Mouse (Mus musculus): ENCODE data around the gene Grm3. TPM values are rescaled to one million over a fixed set of nuclear protein-coding genes. Genes with fewer than 3 reads are reported as not detected.

Gene Grm3
- polyA plus RNA-seq, 1 experiment, result not detected

GRCm38 (mm10) chr5:9638612-9639011 is 86.4 kb downstream of the Grm3 start:
- Histone ChIP-seq H3K4me2 (ENCODE audit: low read depth) (no peak overlapping the region), H3K27me3 (ENCODE audit: control insufficient read depth, insufficient read depth, insufficient read length) (no peaks in the 10 kb centered on the region), H3ac (ENCODE audit: control insufficient read depth, insufficient read length) (no peak overlapping the region), H3K79me2 (ENCODE audit: control insufficient read depth, insufficient read depth) (no peaks in the 10 kb centered on the region), H3K36me3 (ENCODE audit: control insufficient read depth, insufficient read depth) (no peaks in the 10 kb centered on the region), H3K4me3 (no peak overlapping the region)
- TF ChIP-seq USF1 (IDR thresholded peaks at IDR 0.05; ENCODE audit: low read depth), result no peak
- no peak for TF ChIP-seq MYOD1 (IDR thresholded peaks at IDR 0.05; ENCODE audit: control insufficient read depth in 1 of 3, insufficient read length in 2 of 3, low read depth in 2 of 3)
- no peak for TF ChIP-seq REST (IDR thresholded peaks at IDR 0.05; ENCODE audit: insufficient read depth, insufficient read length)
- TF ChIP-seq TCF3 (IDR thresholded peaks at IDR 0.05; ENCODE audit: insufficient read length, low read depth), result no peak
- TF ChIP-seq POLR2A (IDR thresholded peaks at IDR 0.05; ENCODE audit: insufficient read length, low read depth), result no peak
- no peak for TF ChIP-seq TCF12 (IDR thresholded peaks at IDR 0.05; ENCODE audit: insufficient read depth, poor library complexity, severe bottlenecking)
- TF ChIP-seq CEBPB (IDR thresholded peaks at IDR 0.05; ENCODE audit: insufficient read depth, poor library complexity, severe bottlenecking), result no peak
- no peak for TF ChIP-seq MYOG (IDR thresholded peaks at IDR 0.05; ENCODE audit: control insufficient read depth in 1 of 3, insufficient read depth in 1 of 3, insufficient read length in 2 of 3, low read depth in 2 of 3)
- no peak for TF ChIP-seq SRF (IDR thresholded peaks at IDR 0.05; ENCODE audit: control insufficient read depth, insufficient read length, low read depth)
- no peak for TF ChIP-seq POLR2AphosphoS2 (IDR thresholded peaks at IDR 0.05; ENCODE audit: insufficient read length, low read depth)
- TF ChIP-seq MAX (IDR thresholded peaks at IDR 0.05; ENCODE audit: low read depth), result no peak
- TF ChIP-seq E2F4 (IDR thresholded peaks at IDR 0.05; ENCODE audit: insufficient read depth), result no peak

- H3K79me2 ChIP-seq (ENCODE audit: control insufficient read depth, insufficient read depth), result no peaks in the 10 kb centered on the region
- no peaks in the 10 kb centered on the region for H3K36me3 ChIP-seq (ENCODE audit: control insufficient read depth, insufficient read depth)
- TF ChIP-seq POLR2AphosphoS2 (IDR thresholded peaks at IDR 0.05; ENCODE audit: insufficient read length, low read depth), result no peak
- TF ChIP-seq CEBPB (IDR thresholded peaks at IDR 0.05; ENCODE audit: insufficient read depth, poor library complexity, severe bottlenecking), result no peak
- TF ChIP-seq TCF3 (IDR thresholded peaks at IDR 0.05; ENCODE audit: insufficient read length, low read depth), result no peak
- TF ChIP-seq E2F4 (IDR thresholded peaks at IDR 0.05; ENCODE audit: insufficient read depth), result no peak
- TF ChIP-seq MYOD1 (IDR thresholded peaks at IDR 0.05; ENCODE audit: control insufficient read depth in 1 of 3, insufficient read length in 2 of 3, low read depth in 2 of 3), result no peak
- no peak for TF ChIP-seq POLR2A (IDR thresholded peaks at IDR 0.05; ENCODE audit: insufficient read length, low read depth)
- no peak for TF ChIP-seq TCF12 (IDR thresholded peaks at IDR 0.05; ENCODE audit: insufficient read depth, poor library complexity, severe bottlenecking)
- TF ChIP-seq MYOG (IDR thresholded peaks at IDR 0.05; ENCODE audit: control insufficient read depth in 1 of 3, insufficient read depth in 1 of 3, insufficient read length in 2 of 3, low read depth in 2 of 3), result no peak
- TF ChIP-seq SRF (IDR thresholded peaks at IDR 0.05; ENCODE audit: control insufficient read depth, insufficient read length, low read depth), result no peak
- no peak for TF ChIP-seq MAX (IDR thresholded peaks at IDR 0.05; ENCODE audit: low read depth)
- no peak for TF ChIP-seq USF1 (IDR thresholded peaks at IDR 0.05; ENCODE audit: low read depth)
- TF ChIP-seq REST (IDR thresholded peaks at IDR 0.05; ENCODE audit: insufficient read depth, insufficient read length), result no peak
- no peak overlapping the region for H3K4me3 ChIP-seq
- no peaks in the 10 kb centered on the region for H3K27me3 ChIP-seq (ENCODE audit: control insufficient read depth, insufficient read depth, insufficient read length)
- no peak overlapping the region for H3ac ChIP-seq (ENCODE audit: control insufficient read depth, insufficient read length)
- no peak overlapping the region for H3K4me2 ChIP-seq (ENCODE audit: low read depth)
Measured at GRCm38 (mm10) chr5:9627220-9627619, 97.8 kb downstream of the Grm3 start.

GRCm38 (mm10) chr5:9624396-9624795 is 100.6 kb downstream of the Grm3 start:
- Histone ChIP-seq H3K27me3 (ENCODE audit: control insufficient read depth, insufficient read depth, insufficient read length) (no peaks in the 10 kb centered on the region), H3K4me2 (ENCODE audit: low read depth) (no peak overlapping the region), H3K4me3 (no peak overlapping the region), H3K36me3 (ENCODE audit: control insufficient read depth, insufficient read depth) (no peaks in the 10 kb centered on the region), H3ac (ENCODE audit: control insufficient read depth, insufficient read length) (no peak overlapping the region), H3K79me2 (ENCODE audit: control insufficient read depth, insufficient read depth) (no peaks in the 10 kb centered on the region)
- no peak for TF ChIP-seq MYOG (IDR thresholded peaks at IDR 0.05; ENCODE audit: control insufficient read depth in 1 of 3, insufficient read depth in 1 of 3, insufficient read length in 2 of 3, low read depth in 2 of 3)
- no peak for TF ChIP-seq MAX (IDR thresholded peaks at IDR 0.05; ENCODE audit: low read depth)

GRCm38 (mm10) chr5:9623095-9623459 is 101.9 kb downstream of the Grm3 start:
- Histone ChIP-seq H3K4me3 (no peak overlapping the region), H3K27me3 (ENCODE audit: control insufficient read depth, insufficient read depth, insufficient read length) (no peaks in the 10 kb centered on the region), H3K4me2 (ENCODE audit: low read depth) (no peak overlapping the region), H3K36me3 (ENCODE audit: control insufficient read depth, insufficient read depth) (no peaks in the 10 kb centered on the region), H3ac (ENCODE audit: control insufficient read depth, insufficient read length) (no peak overlapping the region), H3K79me2 (ENCODE audit: control insufficient read depth, insufficient read depth) (no peaks in the 10 kb centered on the region)
- no peak for TF ChIP-seq MYOD1 (IDR thresholded peaks at IDR 0.05; ENCODE audit: control insufficient read depth in 1 of 3, insufficient read length in 2 of 3, low read depth in 2 of 3)
- TF ChIP-seq CEBPB (IDR thresholded peaks at IDR 0.05; ENCODE audit: insufficient read depth, poor library complexity, severe bottlenecking), result no peak
- TF ChIP-seq TCF12 (IDR thresholded peaks at IDR 0.05; ENCODE audit: insufficient read depth, poor library complexity, severe bottlenecking), result no peak
- TF ChIP-seq E2F4 (IDR thresholded peaks at IDR 0.05; ENCODE audit: insufficient read depth), result no peak
- no peak for TF ChIP-seq POLR2A (IDR thresholded peaks at IDR 0.05; ENCODE audit: insufficient read length, low read depth)
- TF ChIP-seq MYOG (IDR thresholded peaks at IDR 0.05; ENCODE audit: control insufficient read depth in 1 of 3, insufficient read depth in 1 of 3, insufficient read length in 2 of 3, low read depth in 2 of 3), result no peak

- Histone ChIP-seq H3K79me2 (ENCODE audit: control insufficient read depth, insufficient read depth) (no peaks in the 10 kb centered on the region), H3K4me2 (ENCODE audit: low read depth) (no peak overlapping the region), H3K4me3 (no peak overlapping the region), H3ac (ENCODE audit: control insufficient read depth, insufficient read length) (no peak overlapping the region), H3K27me3 (ENCODE audit: control insufficient read depth, insufficient read depth, insufficient read length) (no peaks in the 10 kb centered on the region), H3K36me3 (ENCODE audit: control insufficient read depth, insufficient read depth) (no peaks in the 10 kb centered on the region)
- TF ChIP-seq MYOD1 (IDR thresholded peaks at IDR 0.05; ENCODE audit: control insufficient read depth in 1 of 3, insufficient read length in 2 of 3, low read depth in 2 of 3) (no peak), POLR2A (IDR thresholded peaks at IDR 0.05; ENCODE audit: insufficient read length, low read depth) (no peak), E2F4 (IDR thresholded peaks at IDR 0.05; ENCODE audit: insufficient read depth) (no peak), USF1 (IDR thresholded peaks at IDR 0.05; ENCODE audit: low read depth) (no peak), MAX (IDR thresholded peaks at IDR 0.05; ENCODE audit: low read depth) (no peak), TCF3 (IDR thresholded peaks at IDR 0.05; ENCODE audit: insufficient read length, low read depth) (no peak), TCF12 (IDR thresholded peaks at IDR 0.05; ENCODE audit: insufficient read depth, poor library complexity, severe bottlenecking) (no peak), CEBPB (IDR thresholded peaks at IDR 0.05; ENCODE audit: insufficient read depth, poor library complexity, severe bottlenecking) (no peak), REST (IDR thresholded peaks at IDR 0.05; ENCODE audit: insufficient read depth, insufficient read length) (no peak), SRF (IDR thresholded peaks at IDR 0.05; ENCODE audit: control insufficient read depth, insufficient read length, low read depth) (no peak), MYOG (IDR thresholded peaks at IDR 0.05; ENCODE audit: control insufficient read depth in 1 of 3, insufficient read depth in 1 of 3, insufficient read length in 2 of 3, low read depth in 2 of 3) (no peak), POLR2AphosphoS2 (IDR thresholded peaks at IDR 0.05; ENCODE audit: insufficient read length, low read depth) (no peak)
Measured at GRCm38 (mm10) chr5:9622264-9623094, 102.5 kb downstream of the Grm3 start.
